Mouse (Mus musculus): ENCODE results near the gene Gdf15. TPM values are rescaled to one million over a fixed set of nuclear protein-coding genes. Genes with fewer than 3 reads are reported as not detected.
"Not testable (repeated sequence)": the region's sequence is repeated elsewhere in the genome, so short reads cannot be mapped to it uniquely, and the experiment has no call there.

The Gdf15 gene
- total and polyA plus RNA-seq, 2 experiments, result 5.8 to 27.7 TPM

DNA sequence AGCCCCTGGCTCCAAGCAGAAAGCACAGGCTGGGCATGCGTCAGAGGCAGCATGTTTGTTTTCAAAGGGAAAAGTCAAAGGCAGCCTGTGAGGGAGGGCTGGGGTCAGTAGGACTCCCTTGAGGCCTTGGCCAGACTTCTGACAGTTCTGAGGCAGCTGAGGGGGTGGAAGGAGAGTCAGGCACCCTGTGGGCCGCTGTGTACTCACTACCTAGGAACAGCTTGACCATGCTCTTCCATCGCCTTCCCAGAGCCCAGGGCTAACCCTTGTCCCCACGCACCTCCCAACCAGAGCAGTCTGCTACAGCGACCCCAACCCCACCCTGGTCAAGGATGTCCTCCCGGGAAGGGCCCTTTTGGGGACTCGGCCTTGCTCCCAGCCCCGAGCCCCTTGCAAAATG is 39.1 kb downstream of the Gdf15 start:
- Histone ChIP-seq H3K9ac (ENCODE audit: low read depth, low read length) (no peak overlapping the region), H3K4me3 (ENCODE audit: insufficient read depth, low read depth, low read length) (no peak overlapping the region), H3K36me3 (ENCODE audit: control insufficient read depth, insufficient read depth, low read length) (peaks cover 10% of the 10 kb centered on the region), H3K27ac (replicated peaks; ENCODE audit: insufficient read depth, low read depth, low read length) (no peak overlapping the region), H3K79me2 (ENCODE audit: control insufficient read depth, insufficient read depth, low read length) (no peaks in the 10 kb centered on the region), H3K4me1 (ENCODE audit: control insufficient read depth, insufficient read depth, low read length) (peaks cover 17% of the 10 kb centered on the region), H3K27me3 (ENCODE audit: control insufficient read depth, insufficient read depth, low read length) (no peaks in the 10 kb centered on the region)
- TF ChIP-seq CTCF (IDR thresholded peaks at IDR 0.05; ENCODE audit: low read depth, low read length), result no peak
- no peak for TF ChIP-seq POLR2A (IDR thresholded peaks at IDR 0.05; ENCODE audit: extremely low read depth, insufficient read depth, low read length)
- 52% methylated on average over 8 of the region's 8 CpGs for WGBS
- DNase-seq (ENCODE audit: extremely low read depth, low read depth, low spot score), result peak; percentile 33

DNA sequence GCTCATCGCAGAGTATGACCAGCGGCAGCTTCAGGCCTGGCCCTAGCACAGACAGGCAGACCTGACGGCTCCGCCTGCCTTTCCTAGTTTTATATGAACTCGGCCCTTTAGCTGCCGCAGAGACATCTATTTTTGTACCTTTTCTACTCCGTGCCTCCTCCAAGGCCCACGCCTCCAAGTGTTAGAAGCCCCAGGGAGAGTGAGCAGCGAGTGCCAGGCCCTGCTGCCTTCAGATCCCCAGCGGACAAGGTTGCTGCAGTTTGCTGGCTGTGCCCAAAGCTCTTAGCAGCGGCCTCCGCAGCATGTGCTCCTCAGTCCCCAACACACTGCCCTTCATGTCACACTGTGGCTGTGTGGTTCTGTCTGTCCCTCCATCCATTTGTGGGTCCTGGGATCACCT is 40.7 kb downstream of the Gdf15 start:
- H3K36me3 ChIP-seq (ENCODE audit: control insufficient read depth, insufficient read depth, low read length), result peaks cover 15% of the 10 kb centered on the region
- H3K27ac ChIP-seq (replicated peaks; ENCODE audit: insufficient read depth, low read depth, low read length), result no peak overlapping the region
- H3K79me2 ChIP-seq (ENCODE audit: control insufficient read depth, insufficient read depth, low read length), result no peaks in the 10 kb centered on the region
- no peaks in the 10 kb centered on the region for H3K27me3 ChIP-seq (ENCODE audit: control insufficient read depth, insufficient read depth, low read length)
- 92% methylated on average over 12 of the region's 12 CpGs for WGBS
- H3K4me3 ChIP-seq (ENCODE audit: insufficient read depth, low read depth, low read length), result no peak overlapping the region
- DNase-seq (ENCODE audit: extremely low read depth, low read depth, low spot score), result no peak
- no peak for TF ChIP-seq POLR2A (IDR thresholded peaks at IDR 0.05; ENCODE audit: extremely low read depth, insufficient read depth, low read length)
- no peak overlapping the region for H3K9ac ChIP-seq (ENCODE audit: low read depth, low read length)
- peaks cover 17% of the 10 kb centered on the region for H3K4me1 ChIP-seq (ENCODE audit: control insufficient read depth, insufficient read depth, low read length)

DNA sequence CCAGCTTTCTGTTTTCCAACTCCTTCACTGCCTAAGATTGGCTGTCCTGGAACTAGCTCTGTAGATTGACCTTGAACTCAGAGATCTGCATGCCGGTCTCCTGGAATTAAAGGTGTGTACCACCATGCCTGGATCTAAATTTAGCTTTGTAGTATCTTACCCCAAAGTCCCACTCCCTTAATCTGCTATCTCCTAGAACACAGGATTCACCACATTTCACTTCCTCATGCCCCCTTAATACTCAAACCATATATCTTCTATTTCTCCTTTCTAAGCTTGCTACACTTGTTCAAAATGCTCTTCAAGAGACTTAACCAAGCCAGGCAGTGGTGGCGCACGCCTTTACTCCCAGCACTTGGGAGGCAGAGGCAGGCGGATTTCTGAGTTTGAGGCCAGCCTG is 44.3 kb downstream of the Gdf15 start:
- not testable (repeated sequence) for H3K79me2 ChIP-seq (ENCODE audit: control insufficient read depth, insufficient read depth, low read length); H3K9ac ChIP-seq (ENCODE audit: low read depth, low read length); DNase-seq (ENCODE audit: extremely low read depth, low read depth, low spot score); H3K4me3 ChIP-seq (ENCODE audit: insufficient read depth, low read depth, low read length); H3K27me3 ChIP-seq (ENCODE audit: control insufficient read depth, insufficient read depth, low read length); H3K27ac ChIP-seq (replicated peaks; ENCODE audit: insufficient read depth, low read depth, low read length)
- peaks cover 26% of the 10 kb centered on the region for H3K36me3 ChIP-seq (ENCODE audit: control insufficient read depth, insufficient read depth, low read length)
- 86% methylated on average over 4 of the region's 4 CpGs for WGBS
- H3K4me1 ChIP-seq (ENCODE audit: control insufficient read depth, insufficient read depth, low read length), result peaks cover 21% of the 10 kb centered on the region

DNA sequence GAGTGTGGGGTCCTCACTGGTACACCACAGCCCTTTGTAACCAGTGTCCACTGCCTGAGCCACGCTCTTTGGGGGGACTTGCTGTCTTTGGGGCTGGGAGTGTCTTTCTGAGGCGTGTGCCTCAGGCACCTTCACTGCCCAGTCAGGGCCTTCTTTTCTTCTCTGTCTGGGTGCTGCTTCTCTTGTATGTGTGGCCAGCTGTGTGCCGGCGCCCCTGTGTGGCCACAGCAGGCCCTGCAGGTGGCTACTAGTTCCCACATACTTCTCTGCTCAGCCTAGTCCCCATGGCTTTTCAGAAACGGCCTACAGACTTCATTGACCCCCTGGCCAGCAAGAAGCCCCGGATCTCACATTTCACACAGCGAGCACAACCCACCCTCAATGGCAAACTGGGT is 47.0 kb downstream of the Gdf15 start:
- Histone ChIP-seq H3K4me1 (ENCODE audit: control insufficient read depth, insufficient read depth, low read length) (peaks cover 11% of the 10 kb centered on the region), H3K27ac (replicated peaks; ENCODE audit: insufficient read depth, low read depth, low read length) (no peak overlapping the region), H3K36me3 (ENCODE audit: control insufficient read depth, insufficient read depth, low read length) (peaks cover 33% of the 10 kb centered on the region), H3K79me2 (ENCODE audit: control insufficient read depth, insufficient read depth, low read length) (peaks cover 9% of the 10 kb centered on the region; the same call in 1 of the 2 replicates), H3K9ac (ENCODE audit: low read depth, low read length) (no peak overlapping the region), H3K4me3 (ENCODE audit: insufficient read depth, low read depth, low read length) (no peak overlapping the region), H3K27me3 (ENCODE audit: control insufficient read depth, insufficient read depth, low read length) (no peaks in the 10 kb centered on the region)
- no peak for DNase-seq (ENCODE audit: extremely low read depth, low read depth, low spot score)
- 67% methylated on average over 7 of the region's 7 CpGs for WGBS
- no peak for TF ChIP-seq POLR2A (IDR thresholded peaks at IDR 0.05; ENCODE audit: extremely low read depth, insufficient read depth, low read length)
- TF ChIP-seq CTCF (IDR thresholded peaks at IDR 0.05; ENCODE audit: low read depth, low read length), result peak; percentile 86

DNA sequence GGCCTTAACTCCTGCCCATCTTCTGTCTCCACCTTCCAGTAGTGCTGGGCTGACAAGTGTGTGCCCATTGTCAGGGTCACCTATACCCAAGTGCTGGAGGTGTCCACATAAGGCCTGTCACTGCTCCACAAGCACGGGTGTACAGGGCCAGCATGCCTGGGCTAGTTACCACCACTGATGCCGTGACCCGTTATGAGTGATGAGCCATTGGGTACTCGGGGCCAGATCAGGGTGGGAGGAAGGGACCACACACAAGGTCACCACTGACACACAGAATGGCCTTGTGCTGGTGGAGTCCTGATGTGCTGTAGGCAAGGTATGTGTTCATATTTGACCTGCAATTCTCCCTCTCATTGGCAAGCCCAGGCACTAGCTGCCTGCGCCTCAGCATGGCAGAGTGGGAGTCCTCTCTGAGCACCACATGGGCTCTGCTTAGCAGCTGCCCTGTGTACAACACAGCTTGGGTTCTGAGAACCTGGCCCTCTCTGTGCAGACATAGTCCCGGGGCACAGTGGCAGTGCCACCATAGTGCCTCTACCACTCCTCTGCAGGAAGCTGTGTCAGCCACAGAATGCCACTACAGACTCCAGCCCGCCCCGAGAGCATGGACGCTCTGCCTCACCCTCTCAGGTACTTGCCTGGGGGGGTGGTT is 47.5 kb downstream of the Gdf15 start:
- peaks cover 11% of the 10 kb centered on the region for H3K4me1 ChIP-seq (ENCODE audit: control insufficient read depth, insufficient read depth, low read length)
- H3K36me3 ChIP-seq (ENCODE audit: control insufficient read depth, insufficient read depth, low read length), result peaks cover 37% of the 10 kb centered on the region
- no peak overlapping the region for H3K27ac ChIP-seq (replicated peaks; ENCODE audit: insufficient read depth, low read depth, low read length)
- H3K79me2 ChIP-seq (ENCODE audit: control insufficient read depth, insufficient read depth, low read length), result peaks cover 9% of the 10 kb centered on the region; the same call in 1 of the 2 replicates
- no peak for TF ChIP-seq POLR2A (IDR thresholded peaks at IDR 0.05; ENCODE audit: extremely low read depth, insufficient read depth, low read length)
- no peak for TF ChIP-seq CTCF (IDR thresholded peaks at IDR 0.05; ENCODE audit: low read depth, low read length)
- peak overlapping the region; percentile 9 for H3K9ac ChIP-seq (ENCODE audit: low read depth, low read length)
- no peak for DNase-seq (ENCODE audit: extremely low read depth, low read depth, low spot score)
- WGBS, result 84% methylated on average over 9 of the region's 9 CpGs
- H3K4me3 ChIP-seq (ENCODE audit: insufficient read depth, low read depth, low read length), result no peak overlapping the region
- H3K27me3 ChIP-seq (ENCODE audit: control insufficient read depth, insufficient read depth, low read length), result no peaks in the 10 kb centered on the region

DNA sequence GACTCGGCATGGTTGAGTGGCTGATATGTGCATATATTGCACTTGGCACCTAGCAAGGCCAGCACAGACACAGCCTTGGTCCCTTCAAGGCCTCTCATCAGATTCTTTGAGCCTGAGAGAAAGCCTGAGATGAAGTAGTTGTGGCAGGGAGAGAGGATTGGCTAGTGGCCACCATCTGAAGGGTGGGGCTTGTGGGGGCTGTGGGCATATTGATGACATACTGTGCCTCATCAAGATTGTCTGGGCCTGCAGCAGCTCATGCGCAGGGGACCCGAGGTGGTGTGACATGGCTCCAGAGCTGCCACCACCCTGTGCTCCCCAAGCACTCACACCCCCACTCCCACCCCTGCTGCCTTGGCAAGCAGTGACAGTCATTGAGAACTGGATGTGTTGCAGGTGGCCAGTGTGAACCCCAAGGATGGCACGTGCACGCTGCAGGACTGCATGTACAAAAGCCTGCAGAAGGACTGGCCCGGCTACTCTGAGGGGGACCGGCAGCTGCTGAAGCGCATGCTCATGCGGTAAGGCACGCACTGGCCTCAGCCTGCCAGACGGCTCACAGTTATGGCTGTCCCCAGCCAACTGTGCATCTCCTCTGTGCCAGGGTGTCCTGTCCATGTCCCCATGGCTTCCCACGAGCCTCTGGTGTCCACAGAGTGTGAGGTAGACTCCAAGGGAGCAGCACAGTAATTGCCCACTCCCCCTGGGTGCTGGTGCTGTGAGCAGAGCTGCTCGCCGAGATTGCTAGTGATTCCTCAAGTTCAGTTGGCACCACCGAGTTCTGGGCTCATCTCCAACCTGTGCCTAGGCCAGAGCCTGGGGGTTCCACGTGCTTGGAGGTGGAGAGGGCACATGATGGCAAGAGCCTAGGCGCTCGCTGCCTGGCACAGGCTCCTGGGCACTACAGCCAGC is 48.5 kb downstream of the Gdf15 start:
- Histone ChIP-seq H3K27me3 (ENCODE audit: control insufficient read depth, insufficient read depth, low read length) (no peaks in the 10 kb centered on the region), H3K36me3 (ENCODE audit: control insufficient read depth, insufficient read depth, low read length) (peaks cover 44% of the 10 kb centered on the region), H3K27ac (replicated peaks; ENCODE audit: insufficient read depth, low read depth, low read length) (no peak overlapping the region), H3K9ac (ENCODE audit: low read depth, low read length) (no peak overlapping the region), H3K4me1 (ENCODE audit: control insufficient read depth, insufficient read depth, low read length) (peaks cover 11% of the 10 kb centered on the region), H3K4me3 (ENCODE audit: insufficient read depth, low read depth, low read length) (no peak overlapping the region), H3K79me2 (ENCODE audit: control insufficient read depth, insufficient read depth, low read length) (peaks cover 9% of the 10 kb centered on the region; the same call in 1 of the 2 replicates)
- 45% methylated on average over 18 of the region's 18 CpGs for WGBS
- peak; percentile 96 for DNase-seq (ENCODE audit: extremely low read depth, low read depth, low spot score)
- TF ChIP-seq POLR2A (IDR thresholded peaks at IDR 0.05; ENCODE audit: extremely low read depth, insufficient read depth, low read length), result no peak
- TF ChIP-seq CTCF (IDR thresholded peaks at IDR 0.05; ENCODE audit: low read depth, low read length), result no peak

Other genes starting within 250 kb of the Gdf15 start
- gene Crtc1, start 192.9 kb downstream of the Gdf15 start, total RNA-seq (2014; rRNA removed), result 1.2 and 1.9 TPM in 2 replicates
- gene Crtc1, start 192.9 kb downstream of the Gdf15 start, polyA plus RNA-seq (2012; rRNA removed), result 6.9 and 8.2 TPM in 2 replicates
- 3.5 and 4.5 TPM in 2 replicates for gene Klhl26, start 155.5 kb downstream of the Gdf15 start, total RNA-seq (2014; rRNA removed)
- 13.7 and 15.3 TPM in 2 replicates for gene Klhl26, start 155.5 kb downstream of the Gdf15 start, polyA plus RNA-seq (2012; rRNA removed)
- 0.34 TPM in 1 of 2 replicates, not detected in the other for gene Tmem59l, start 145.1 kb downstream of the Gdf15 start, total RNA-seq (2014; rRNA removed)
- gene Tmem59l, start 145.1 kb downstream of the Gdf15 start, polyA plus RNA-seq (2012; rRNA removed), result 0.10 TPM in 1 of 2 replicates, not detected in the other
- not detected in 2 replicates for gene Crlf1, start 139.3 kb downstream of the Gdf15 start, total RNA-seq (2014; rRNA removed)
- gene Crlf1, start 139.3 kb downstream of the Gdf15 start, polyA plus RNA-seq (2012; rRNA removed), result not detected in 2 replicates
- 60.8 and 75.2 TPM in 2 replicates for gene Rex1bd, start 125.7 kb downstream of the Gdf15 start, total RNA-seq (2014; rRNA removed)
- gene Rex1bd, start 125.7 kb downstream of the Gdf15 start, polyA plus RNA-seq (2012; rRNA removed), result 141 and 152 TPM in 2 replicates
- gene Uba52, start 121.7 kb downstream of the Gdf15 start, total RNA-seq (2014; rRNA removed), result 750 and 1,062 TPM in 2 replicates
- gene Uba52, start 121.7 kb downstream of the Gdf15 start, polyA plus RNA-seq (2012; rRNA removed), result 596 and 770 TPM in 2 replicates
- gene Fkbp8, start 104.7 kb downstream of the Gdf15 start, total RNA-seq (2014; rRNA removed), result 271 and 321 TPM in 2 replicates
- gene Fkbp8, start 104.7 kb downstream of the Gdf15 start, polyA plus RNA-seq (2012; rRNA removed), result 455 and 489 TPM in 2 replicates
- gene Kxd1, start 104.5 kb downstream of the Gdf15 start, total RNA-seq (2014; rRNA removed), result 36.7 and 42.6 TPM in 2 replicates
- 68.4 and 72.3 TPM in 2 replicates for gene Kxd1, start 104.5 kb downstream of the Gdf15 start, polyA plus RNA-seq (2012; rRNA removed)
- gene Ell, start 93.0 kb downstream of the Gdf15 start, total RNA-seq (2014; rRNA removed), result 10.0 and 13.6 TPM in 2 replicates
- gene Ell, start 93.0 kb downstream of the Gdf15 start, polyA plus RNA-seq (2012; rRNA removed), result 19.6 and 25.0 TPM in 2 replicates
- gene Isyna1, start 38.1 kb downstream of the Gdf15 start, total RNA-seq (2014; rRNA removed), result 3.2 and 6.4 TPM in 2 replicates
- 9.4 and 16.6 TPM in 2 replicates for gene Isyna1, start 38.1 kb downstream of the Gdf15 start, polyA plus RNA-seq (2012; rRNA removed)
- 2.3 and 5.0 TPM in 2 replicates for gene Ssbp4, start 23.6 kb downstream of the Gdf15 start, total RNA-seq (2014; rRNA removed)
- 13.5 and 16.4 TPM in 2 replicates for gene Ssbp4, start 23.6 kb downstream of the Gdf15 start, polyA plus RNA-seq (2012; rRNA removed)
- gene Lrrc25, start 16.3 kb downstream of the Gdf15 start, total RNA-seq (2014; rRNA removed), result 1.4 and 2.3 TPM in 2 replicates
- 2.5 and 7.0 TPM in 2 replicates for gene Lrrc25, start 16.3 kb downstream of the Gdf15 start, polyA plus RNA-seq (2012; rRNA removed)
- 39.1 and 42.6 TPM in 2 replicates for gene Pgpep1, start 27.9 kb upstream of the Gdf15 start, total RNA-seq (2014; rRNA removed)
- gene Pgpep1, start 27.9 kb upstream of the Gdf15 start, polyA plus RNA-seq (2012; rRNA removed), result 91.3 and 117 TPM in 2 replicates
- gene Lsm4, start 40.8 kb upstream of the Gdf15 start, total RNA-seq (2014; rRNA removed), result 30.8 and 35.4 TPM in 2 replicates
- gene Lsm4, start 40.8 kb upstream of the Gdf15 start, polyA plus RNA-seq (2012; rRNA removed), result 35.4 and 51.8 TPM in 2 replicates
- 26.6 and 36.6 TPM in 2 replicates for gene Jund, start 66.5 kb upstream of the Gdf15 start, total RNA-seq (2014; rRNA removed)
- gene Jund, start 66.5 kb upstream of the Gdf15 start, polyA plus RNA-seq (2012; rRNA removed), result 111 and 120 TPM in 2 replicates
- not detected in 2 replicates for gene Iqcn, start 71.0 kb upstream of the Gdf15 start, total RNA-seq (2014; rRNA removed)
- not detected in 2 replicates for gene Iqcn, start 71.0 kb upstream of the Gdf15 start, polyA plus RNA-seq (2012; rRNA removed)
- gene Gm3336, start 86.1 kb upstream of the Gdf15 start, total RNA-seq (2014; rRNA removed), result 0.28 and 0.54 TPM in 2 replicates
- gene Gm3336, start 86.1 kb upstream of the Gdf15 start, polyA plus RNA-seq (2012; rRNA removed), result 0.11 and 1.0 TPM in 2 replicates
- gene Pde4c, start 91.3 kb upstream of the Gdf15 start, total RNA-seq (2014; rRNA removed), result 10.6 and 16.3 TPM in 2 replicates
- 26.5 and 28.0 TPM in 2 replicates for gene Pde4c, start 91.3 kb upstream of the Gdf15 start, polyA plus RNA-seq (2012; rRNA removed)
- 2.7 and 4.1 TPM in 2 replicates for gene Rab3a, start 122.2 kb upstream of the Gdf15 start, total RNA-seq (2014; rRNA removed)
- 10.4 and 11.9 TPM in 2 replicates for gene Rab3a, start 122.2 kb upstream of the Gdf15 start, polyA plus RNA-seq (2012; rRNA removed)
- 13.7 and 20.9 TPM in 2 replicates for gene Mpv17l2, start 128.5 kb upstream of the Gdf15 start, total RNA-seq (2014; rRNA removed)
- 33.9 and 39.3 TPM in 2 replicates for gene Mpv17l2, start 128.5 kb upstream of the Gdf15 start, polyA plus RNA-seq (2012; rRNA removed)
- 7.7 and 10.9 TPM in 2 replicates for gene Pik3r2, start 144.3 kb upstream of the Gdf15 start, total RNA-seq (2014; rRNA removed)
- 38.2 and 53.9 TPM in 2 replicates for gene Pik3r2, start 144.3 kb upstream of the Gdf15 start, polyA plus RNA-seq (2012; rRNA removed)
- 14.8 and 16.7 TPM in 2 replicates for gene Mast3, start 172.6 kb upstream of the Gdf15 start, total RNA-seq (2014; rRNA removed)
- 21.2 and 29.0 TPM in 2 replicates for gene Mast3, start 172.6 kb upstream of the Gdf15 start, polyA plus RNA-seq (2012; rRNA removed)
- gene Il12rb1, start 176.0 kb upstream of the Gdf15 start, total RNA-seq (2014; rRNA removed), result 0.37 and 0.40 TPM in 2 replicates
- gene Il12rb1, start 176.0 kb upstream of the Gdf15 start, polyA plus RNA-seq (2012; rRNA removed), result 0.34 and 0.60 TPM in 2 replicates
- gene Arrdc2, start 207.3 kb upstream of the Gdf15 start, total RNA-seq (2014; rRNA removed), result 15.6 and 33.8 TPM in 2 replicates
- 25.7 and 29.5 TPM in 2 replicates for gene Arrdc2, start 207.3 kb upstream of the Gdf15 start, polyA plus RNA-seq (2012; rRNA removed)
- gene Kcnn1, start 230.8 kb upstream of the Gdf15 start, total RNA-seq (2014; rRNA removed), result 6.2 and 6.4 TPM in 2 replicates
- 8.4 and 10.6 TPM in 2 replicates for gene Kcnn1, start 230.8 kb upstream of the Gdf15 start, polyA plus RNA-seq (2012; rRNA removed)
- 17.2 and 22.1 TPM in 2 replicates for gene Ccdc124, start 241.5 kb upstream of the Gdf15 start, total RNA-seq (2014; rRNA removed)
- 34.0 and 34.4 TPM in 2 replicates for gene Ccdc124, start 241.5 kb upstream of the Gdf15 start, polyA plus RNA-seq (2012; rRNA removed)

Measured in liver, adult 2 months (tissue).